Mouse (Mus musculus) ES-E14 (cell line): ENCODE data around the gene Pcbp4.

Source experiments
- HCFC1 ChIP-seq: IDR thresholded peaks from 2 replicates; pipeline ENCODE4 v1.6.1; 2012; ENCODE audit warnings: low read length, inconsistent platforms, borderline replicate concordance; ENCODE audit not compliant: insufficient read depth
- MAFK ChIP-seq: IDR thresholded peaks from 2 replicates; pipeline ENCODE4 v1.6.1; 2014; ENCODE audit warnings: mild to moderate bottlenecking, low read depth, low read length, inconsistent platforms; ENCODE audit not compliant: insufficient read depth
- ZC3H11A ChIP-seq: IDR thresholded peaks from 2 replicates; pipeline ENCODE4 v1.6.1; 2012; ENCODE audit warnings: low read depth, mild to moderate bottlenecking, inconsistent platforms, low read length, borderline replicate concordance

DNA sequence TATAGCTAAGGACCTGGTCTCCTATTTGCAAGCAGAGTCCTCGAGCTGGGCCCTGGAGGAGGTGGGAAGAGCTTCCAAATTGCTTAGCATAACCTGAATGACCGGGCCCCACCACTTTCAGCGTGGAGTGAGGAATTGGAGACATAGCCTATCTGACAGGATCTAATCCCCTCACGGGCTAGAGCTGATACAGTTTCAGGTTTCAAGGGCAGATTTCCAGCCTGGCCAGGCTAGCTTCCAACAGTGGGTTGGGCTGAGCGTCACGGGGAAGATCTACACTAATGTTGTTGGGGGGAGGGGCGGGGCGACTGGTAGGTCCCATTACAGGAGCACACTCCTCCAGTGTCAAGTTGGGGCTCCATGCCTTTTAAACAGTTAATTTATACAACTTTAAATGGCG lies 2.4 kb upstream of the Pcbp4 start:
- no peak for TF ChIP-seq HCFC1
- TF ChIP-seq ZC3H11A: no peak
- no peak for TF ChIP-seq MAFK
